Mouse (Mus musculus): ENCODE measurements at regions not wholly inside any gene's neighbourhood (a gene's known extent, or its start where the extent isn't known, plus 50 kb on each side); places are given as distances from the start of the nearest gene placed in this dataset.

GRCm38 (mm10) chr10:111103086-111103485 lies 61.5 kb upstream of the Osbpl8 start:
- TF ChIP-seq CTCF (IDR thresholded peaks at IDR 0.05) (no peak), POLR2A (IDR thresholded peaks at IDR 0.05; ENCODE audit: insufficient read depth, low read depth, low read length) (no peak), EP300 (IDR thresholded peaks at IDR 0.05; ENCODE audit: insufficient read depth, low read depth, low read length) (no peak)
